Mouse (Mus musculus): ENCODE data around the gene Gm37240. TPM values are rescaled to one million over a fixed set of nuclear protein-coding genes. Genes with fewer than 3 reads are reported as not detected.

The Gm37240 gene
- polyA plus RNA-seq, 1 experiment from 2014 or later: 2.2 TPM

DNA sequence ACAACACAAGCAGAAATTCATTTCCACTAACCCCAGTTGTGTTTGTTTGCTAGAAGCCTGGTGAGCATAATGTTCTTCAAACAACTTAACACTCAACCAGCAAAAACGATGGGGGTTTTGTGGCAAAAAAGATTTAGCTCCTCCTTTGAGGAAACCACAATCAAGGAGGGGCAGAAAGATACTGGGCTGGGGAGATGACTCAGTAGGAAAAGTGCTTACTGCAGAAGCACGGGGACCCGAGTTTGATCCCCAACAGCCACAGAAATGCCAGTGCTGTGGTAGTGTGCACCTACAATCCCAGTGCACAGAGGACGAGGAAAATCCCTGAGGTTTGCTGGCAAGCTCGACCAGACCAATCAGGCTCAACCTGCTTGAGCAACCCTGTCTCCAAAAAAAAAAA is 1138.1 kb downstream of the Gm37240 start:
- peaks cover 7% of the 10 kb centered on the region for H3K4me1 ChIP-seq (ENCODE audit: control insufficient read depth, insufficient read depth, low read length)
- H3K4me3 ChIP-seq (ENCODE audit: low read depth, low read length): no peak overlapping the region
- 70% methylated on average over 5 of the region's 5 CpGs for WGBS
- ATAC-seq (ENCODE audit: insufficient number of reproducible peaks, low FRiP score, low TSS enrichment, low read depth) (no peak), DNase-seq (ENCODE audit: low spot score) (no peak)
- H3K36me3 ChIP-seq (ENCODE audit: control insufficient read depth, insufficient read depth, low read length): no peaks in the 10 kb centered on the region
- no peaks in the 10 kb centered on the region for H3K9me3 ChIP-seq (ENCODE audit: control insufficient read depth, low read length)
- H3K27ac ChIP-seq (replicated peaks; ENCODE audit: low read depth, low read length): no peak overlapping the region
- H3K9ac ChIP-seq (ENCODE audit: low read length): no peak overlapping the region
- H3K4me2 ChIP-seq (ENCODE audit: low read depth, severe bottlenecking): no peak overlapping the region
- H3K27me3 ChIP-seq (ENCODE audit: control insufficient read depth, insufficient read depth, low read length): no peaks in the 10 kb centered on the region

DNA sequence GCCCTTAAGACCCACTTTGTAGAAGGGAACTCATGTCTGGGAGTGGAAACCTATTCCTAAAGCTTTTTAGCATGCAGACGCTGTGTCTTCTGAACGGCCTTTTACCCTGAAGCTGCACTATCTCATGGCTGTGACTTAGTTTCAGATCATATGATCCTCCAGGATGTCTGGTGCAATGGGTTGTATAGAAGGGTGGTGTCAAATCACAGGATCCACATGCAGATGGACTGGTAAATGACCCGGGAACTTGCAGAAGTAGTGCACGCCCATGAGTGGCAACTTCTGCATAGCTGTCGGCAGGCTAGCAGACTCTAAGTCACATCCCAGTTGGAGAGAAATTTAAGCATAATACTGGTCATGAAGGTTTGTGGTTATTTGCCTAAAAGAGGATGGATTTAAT is 1139.2 kb downstream of the Gm37240 start:
- Histone ChIP-seq H3K9me3 (ENCODE audit: control insufficient read depth, low read length) (no peaks in the 10 kb centered on the region), H3K27ac (replicated peaks; ENCODE audit: low read depth, low read length) (no peak overlapping the region), H3K4me2 (ENCODE audit: low read depth, severe bottlenecking) (no peak overlapping the region), H3K9ac (ENCODE audit: low read length) (no peak overlapping the region), H3K36me3 (ENCODE audit: control insufficient read depth, insufficient read depth, low read length) (no peaks in the 10 kb centered on the region), H3K4me3 (ENCODE audit: low read depth, low read length) (no peak overlapping the region), H3K4me1 (ENCODE audit: control insufficient read depth, insufficient read depth, low read length) (peaks cover 7% of the 10 kb centered on the region), H3K27me3 (ENCODE audit: control insufficient read depth, insufficient read depth, low read length) (no peaks in the 10 kb centered on the region)
- DNase-seq (ENCODE audit: low spot score) (no peak), ATAC-seq (ENCODE audit: insufficient number of reproducible peaks, low FRiP score, low TSS enrichment, low read depth) (no peak)
- WGBS: 71% methylated on average over 5 of the region's 5 CpGs

DNA sequence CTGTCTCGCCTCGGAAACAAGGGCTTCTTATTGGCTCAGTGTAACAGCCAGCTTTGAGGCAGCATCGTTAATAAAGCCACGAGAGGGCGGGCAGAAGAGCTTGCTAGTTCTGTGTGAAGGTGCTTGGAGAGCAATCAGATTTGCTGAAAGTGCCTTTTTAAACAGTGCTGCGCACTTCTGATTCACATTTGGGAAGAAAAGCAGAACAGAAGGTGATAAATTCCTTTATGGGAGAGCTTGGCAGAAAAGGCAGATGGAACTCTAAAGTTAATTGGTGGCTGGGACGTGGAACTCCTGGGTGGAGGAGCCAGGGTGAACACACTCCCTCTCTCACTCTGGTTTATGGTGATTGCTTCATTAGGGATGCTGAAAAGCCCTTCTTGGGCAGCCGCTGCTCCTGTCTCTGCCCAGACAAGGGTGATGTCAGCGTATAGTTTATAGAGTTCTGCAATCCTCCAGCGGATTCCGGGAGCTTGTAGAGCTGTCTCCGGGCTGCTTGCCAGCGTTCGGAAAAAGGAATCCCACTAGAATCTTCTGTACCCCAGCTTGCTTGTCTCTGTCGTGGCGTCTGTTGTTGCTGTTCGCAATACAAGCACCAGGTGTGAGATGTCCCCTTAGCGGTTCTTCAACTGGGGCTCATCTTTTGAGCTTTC is 1141.7 kb downstream of the Gm37240 start:
- peak; percentile 29 for DNase-seq (ENCODE audit: low spot score)
- 34% methylated on average over 18 of the region's 18 CpGs for WGBS

DNA sequence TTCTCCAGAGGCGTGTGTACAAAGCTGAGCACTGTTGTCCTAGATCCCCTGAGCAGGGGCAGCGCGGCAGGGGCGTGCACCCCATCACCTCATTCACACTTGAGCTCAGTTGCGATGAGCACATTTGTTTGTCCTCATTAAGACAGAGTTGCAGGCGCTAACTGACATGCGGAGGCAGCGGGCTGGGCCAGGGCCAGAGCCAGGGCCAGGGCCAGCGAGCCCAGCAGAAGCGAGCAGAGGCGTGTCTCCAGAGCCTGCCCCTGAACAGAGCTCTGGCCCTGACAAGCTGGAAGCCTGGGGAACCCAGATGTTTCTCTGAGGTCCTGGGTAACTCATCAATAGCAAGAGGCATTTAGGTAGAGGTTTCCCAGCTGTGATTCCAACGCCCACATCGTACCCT is 1142.6 kb downstream of the Gm37240 start:
- no peak for ATAC-seq (ENCODE audit: insufficient number of reproducible peaks, low FRiP score, low TSS enrichment, low read depth)
- no peak overlapping the region for H3K4me2 ChIP-seq (ENCODE audit: low read depth, severe bottlenecking)
- peak; percentile 29 for DNase-seq (ENCODE audit: low spot score)

More for the DNA sequence above, 1141.7 kb downstream of the Gm37240 start:
- ATAC-seq (ENCODE audit: insufficient number of reproducible peaks, low FRiP score, low TSS enrichment, low read depth): no peak
- H3K4me1 ChIP-seq (ENCODE audit: control insufficient read depth, insufficient read depth, low read length): peaks cover 7% of the 10 kb centered on the region
- no peak overlapping the region for H3K9ac ChIP-seq (ENCODE audit: low read length)
- H3K9me3 ChIP-seq (ENCODE audit: control insufficient read depth, low read length): no peaks in the 10 kb centered on the region
- no peaks in the 10 kb centered on the region for H3K36me3 ChIP-seq (ENCODE audit: control insufficient read depth, insufficient read depth, low read length)
- no peak overlapping the region for H3K27ac ChIP-seq (replicated peaks; ENCODE audit: low read depth, low read length)
- no peak overlapping the region for H3K4me3 ChIP-seq (ENCODE audit: low read depth, low read length)
- H3K4me2 ChIP-seq (ENCODE audit: low read depth, severe bottlenecking): no peak overlapping the region; the same call in 1 of the 2 replicates
- H3K27me3 ChIP-seq (ENCODE audit: control insufficient read depth, insufficient read depth, low read length): no peaks in the 10 kb centered on the region

DNA sequence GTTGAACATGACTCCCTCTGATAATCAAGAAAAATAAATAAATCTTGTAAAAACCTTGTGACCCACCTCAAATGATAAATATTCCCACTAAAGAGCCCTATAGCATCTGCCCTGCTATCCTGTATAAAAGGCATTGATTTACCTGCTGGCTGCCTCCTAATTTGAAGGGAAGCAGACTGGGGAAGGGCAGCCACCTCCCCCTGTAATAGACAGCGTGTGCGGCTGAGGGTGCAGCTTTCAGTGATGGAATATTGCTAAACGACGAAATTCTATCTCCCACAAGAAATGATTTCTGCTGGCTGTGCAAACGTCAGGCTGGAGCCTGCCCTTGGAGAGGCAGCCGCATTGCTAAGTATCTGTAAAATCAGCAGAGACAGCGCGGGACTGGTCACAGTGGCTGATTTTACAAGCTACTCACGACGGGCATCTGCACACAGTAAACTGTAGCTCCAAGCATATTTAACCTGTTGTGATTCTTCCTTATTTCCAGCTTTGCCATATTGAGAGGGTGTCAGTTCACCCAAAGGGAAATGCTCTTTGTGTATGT is 1147.2 kb downstream of the Gm37240 start:
- ATAC-seq (ENCODE audit: insufficient number of reproducible peaks, low FRiP score, low TSS enrichment, low read depth): no peak
- WGBS: 52% methylated on average over 10 of the region's 10 CpGs

More for the DNA sequence above, 1142.6 kb downstream of the Gm37240 start:
- WGBS: 51% methylated on average over 13 of the region's 13 CpGs
- Histone ChIP-seq H3K9me3 (ENCODE audit: control insufficient read depth, low read length) (no peaks in the 10 kb centered on the region), H3K4me1 (ENCODE audit: control insufficient read depth, insufficient read depth, low read length) (peaks cover 7% of the 10 kb centered on the region), H3K4me3 (ENCODE audit: low read depth, low read length) (no peak overlapping the region), H3K27me3 (ENCODE audit: control insufficient read depth, insufficient read depth, low read length) (no peaks in the 10 kb centered on the region), H3K27ac (replicated peaks; ENCODE audit: low read depth, low read length) (no peak overlapping the region), H3K9ac (ENCODE audit: low read length) (no peak overlapping the region), H3K36me3 (ENCODE audit: control insufficient read depth, insufficient read depth, low read length) (no peaks in the 10 kb centered on the region)

DNA sequence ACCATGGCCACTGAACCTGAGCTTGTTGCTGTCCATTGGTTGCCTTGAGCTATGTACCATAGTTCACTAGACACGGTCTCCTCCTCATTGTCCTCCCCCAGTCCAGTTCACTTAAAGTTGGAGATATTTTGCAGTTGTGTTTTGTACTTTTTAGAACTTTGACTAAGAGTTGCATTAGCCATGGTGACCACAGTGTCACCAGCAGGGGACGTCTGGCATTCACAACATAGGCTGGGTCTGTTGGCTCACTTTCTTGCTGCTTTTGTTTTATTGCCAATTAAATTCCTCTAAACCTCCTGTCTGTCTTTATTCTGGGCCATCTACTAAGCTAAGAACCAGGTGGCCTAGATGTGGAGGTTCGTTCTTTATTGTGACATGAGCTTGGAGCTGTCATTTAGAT is 1150.2 kb downstream of the Gm37240 start:
- ATAC-seq (ENCODE audit: insufficient number of reproducible peaks, low FRiP score, low TSS enrichment, low read depth) (no peak), DNase-seq (ENCODE audit: low spot score) (no peak)
- no peaks in the 10 kb centered on the region for H3K36me3 ChIP-seq (ENCODE audit: control insufficient read depth, insufficient read depth, low read length)
- H3K9ac ChIP-seq (ENCODE audit: low read length): no peak overlapping the region
- H3K4me2 ChIP-seq (ENCODE audit: low read depth, severe bottlenecking): no peak overlapping the region
- H3K4me3 ChIP-seq (ENCODE audit: low read depth, low read length): no peak overlapping the region
- H3K27me3 ChIP-seq (ENCODE audit: control insufficient read depth, insufficient read depth, low read length): no peaks in the 10 kb centered on the region
- H3K9me3 ChIP-seq (ENCODE audit: control insufficient read depth, low read length): no peaks in the 10 kb centered on the region
- H3K4me1 ChIP-seq (ENCODE audit: control insufficient read depth, insufficient read depth, low read length): peaks cover 15% of the 10 kb centered on the region; the same call in 1 of the 2 replicates
- H3K27ac ChIP-seq (replicated peaks; ENCODE audit: low read depth, low read length): no peak overlapping the region
- WGBS: 65% methylated on average over 3 of the region's 3 CpGs

More for the DNA sequence above, 1147.2 kb downstream of the Gm37240 start:
- H3K4me2 ChIP-seq (ENCODE audit: low read depth, severe bottlenecking): no peak overlapping the region
- no peak overlapping the region for H3K27ac ChIP-seq (replicated peaks; ENCODE audit: low read depth, low read length)
- H3K4me3 ChIP-seq (ENCODE audit: low read depth, low read length): no peak overlapping the region
- no peaks in the 10 kb centered on the region for H3K27me3 ChIP-seq (ENCODE audit: control insufficient read depth, insufficient read depth, low read length)
- peaks cover 7% of the 10 kb centered on the region; the same call in 1 of the 2 replicates for H3K4me1 ChIP-seq (ENCODE audit: control insufficient read depth, insufficient read depth, low read length)
- DNase-seq (ENCODE audit: low spot score): no peak
- no peak overlapping the region for H3K9ac ChIP-seq (ENCODE audit: low read length)
- no peaks in the 10 kb centered on the region for H3K36me3 ChIP-seq (ENCODE audit: control insufficient read depth, insufficient read depth, low read length)
- H3K9me3 ChIP-seq (ENCODE audit: control insufficient read depth, low read length): no peaks in the 10 kb centered on the region

DNA sequence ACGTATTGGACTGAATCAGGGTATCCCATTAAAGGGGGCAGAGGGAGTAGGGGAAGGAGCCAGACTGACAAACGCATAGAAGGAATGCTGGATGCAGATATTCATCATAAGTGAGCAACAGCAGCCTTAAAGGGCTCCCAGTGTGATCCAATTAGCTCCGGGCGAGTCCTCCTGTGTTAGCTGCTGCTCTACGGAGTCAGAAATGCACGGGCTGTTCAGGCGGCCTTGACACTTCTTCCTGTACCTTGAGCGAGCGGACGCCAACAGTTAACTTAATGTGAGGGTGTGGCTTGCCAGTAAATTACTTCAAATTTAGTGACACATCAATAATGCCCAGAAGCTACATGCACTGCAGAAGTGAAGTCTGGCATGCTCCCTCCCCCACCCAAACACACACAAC is 1151.6 kb downstream of the Gm37240 start:
- H3K36me3 ChIP-seq (ENCODE audit: control insufficient read depth, insufficient read depth, low read length): no peaks in the 10 kb centered on the region
- H3K27ac ChIP-seq (replicated peaks; ENCODE audit: low read depth, low read length): no peak overlapping the region
- H3K9me3 ChIP-seq (ENCODE audit: control insufficient read depth, low read length): no peaks in the 10 kb centered on the region
- no peak for DNase-seq (ENCODE audit: low spot score)
- ATAC-seq (ENCODE audit: insufficient number of reproducible peaks, low FRiP score, low TSS enrichment, low read depth): no peak
- H3K4me3 ChIP-seq (ENCODE audit: low read depth, low read length): no peak overlapping the region
- WGBS: 46% methylated on average over 10 of the region's 10 CpGs
- no peak overlapping the region for H3K4me2 ChIP-seq (ENCODE audit: low read depth, severe bottlenecking)
- peaks cover 21% of the 10 kb centered on the region for H3K4me1 ChIP-seq (ENCODE audit: control insufficient read depth, insufficient read depth, low read length)
- no peaks in the 10 kb centered on the region for H3K27me3 ChIP-seq (ENCODE audit: control insufficient read depth, insufficient read depth, low read length)
- H3K9ac ChIP-seq (ENCODE audit: low read length): no peak overlapping the region

DNA sequence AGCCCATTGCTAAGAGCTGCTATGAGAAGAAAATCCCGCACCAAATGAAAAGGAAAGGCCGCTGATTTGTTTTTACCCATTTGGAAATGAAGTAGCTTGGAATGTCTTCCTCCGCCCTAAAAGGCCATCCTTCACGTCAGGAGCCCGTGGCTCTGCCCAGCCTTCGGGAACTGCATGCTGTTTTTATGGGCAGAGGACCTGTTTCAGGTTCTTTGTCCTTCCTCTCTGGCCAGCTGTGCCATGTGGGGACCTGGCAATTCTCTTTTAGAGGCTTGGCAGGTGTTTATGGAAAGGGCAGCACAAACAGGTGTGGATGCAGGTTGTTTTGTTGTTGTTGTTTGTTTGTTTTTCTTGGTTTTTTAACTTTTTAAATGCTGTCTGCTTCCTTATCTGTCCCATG is 1154.8 kb downstream of the Gm37240 start:
- no peak overlapping the region for H3K4me3 ChIP-seq (ENCODE audit: low read depth, low read length)
- H3K9me3 ChIP-seq (ENCODE audit: control insufficient read depth, low read length): no peaks in the 10 kb centered on the region
- H3K27ac ChIP-seq (replicated peaks; ENCODE audit: low read depth, low read length): no peak overlapping the region
- DNase-seq (ENCODE audit: low spot score) (peak; percentile 52), ATAC-seq (ENCODE audit: insufficient number of reproducible peaks, low FRiP score, low TSS enrichment, low read depth) (no peak)
- peak overlapping the region; percentile 55 for H3K4me2 ChIP-seq (ENCODE audit: low read depth, severe bottlenecking)
- H3K27me3 ChIP-seq (ENCODE audit: control insufficient read depth, insufficient read depth, low read length): no peaks in the 10 kb centered on the region
- WGBS: 8% methylated on average over 6 of the region's 6 CpGs
- H3K36me3 ChIP-seq (ENCODE audit: control insufficient read depth, insufficient read depth, low read length): no peaks in the 10 kb centered on the region
- H3K4me1 ChIP-seq (ENCODE audit: control insufficient read depth, insufficient read depth, low read length): peaks cover 21% of the 10 kb centered on the region
- no peak overlapping the region for H3K9ac ChIP-seq (ENCODE audit: low read length)

Measured in limb, embryonic 11.5 days (tissue).